Mouse (Mus musculus) cerebellum, postnatal 36 days (tissue): ENCODE measurements around the gene Pbld1.

Experiments
- DNase-seq, 2 experiments: peaks; one replicate each; pipeline ENCODE4 v3.0.0; 2021 to 2022; ENCODE audit warnings: mixed read lengths in 2 of 2

The Pbld1 gene

GRCm38 (mm10) chr10:63059862-63060261 lies at the start of gene Pbld1:
TSS of gene Pbld1 (plus strand) at chr10:63060162.
- no peak for DNase-seq

DNA sequence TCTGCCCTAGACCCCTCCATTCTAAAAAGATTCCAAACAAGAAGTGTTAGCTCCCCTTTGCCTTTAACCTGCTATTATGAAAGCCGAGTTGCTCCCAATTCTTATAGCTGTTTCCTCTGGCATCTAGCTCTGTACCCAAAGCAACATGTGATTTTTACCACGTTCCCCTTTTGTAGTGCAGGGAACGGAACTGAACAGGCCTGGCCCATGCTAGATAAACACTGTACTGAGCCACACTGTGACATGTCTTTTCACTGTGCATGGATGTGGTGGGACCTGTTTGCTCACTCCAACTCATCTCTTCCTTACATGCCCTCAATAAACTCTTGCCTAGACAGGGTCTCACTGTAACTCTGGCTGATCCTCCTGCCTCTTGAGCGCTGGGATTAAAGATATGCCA lies 49.7 kb upstream of the Pbld1 start:
- DNase-seq: no peak

DNA sequence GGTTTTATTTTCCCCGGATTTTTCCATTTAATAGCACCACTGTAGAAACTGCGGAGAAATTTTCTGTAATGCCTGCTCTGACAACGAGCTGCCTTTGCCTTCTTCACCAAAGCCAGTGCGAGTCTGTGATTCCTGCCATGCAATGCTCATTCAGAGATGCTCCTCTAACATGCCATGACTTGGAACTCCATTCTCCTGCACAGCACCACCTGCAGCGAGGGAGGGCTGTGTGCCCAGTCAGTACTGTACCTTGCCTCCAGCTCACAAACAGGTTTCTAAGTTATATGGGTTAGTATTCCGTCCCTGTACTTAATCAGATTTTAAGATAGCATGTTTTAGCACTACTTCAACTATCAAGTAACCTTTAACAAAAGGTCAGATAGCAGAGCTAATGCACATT lies 48.4 kb upstream of the Pbld1 start:
- DNase-seq: peak; percentile 43 to 56

DNA sequence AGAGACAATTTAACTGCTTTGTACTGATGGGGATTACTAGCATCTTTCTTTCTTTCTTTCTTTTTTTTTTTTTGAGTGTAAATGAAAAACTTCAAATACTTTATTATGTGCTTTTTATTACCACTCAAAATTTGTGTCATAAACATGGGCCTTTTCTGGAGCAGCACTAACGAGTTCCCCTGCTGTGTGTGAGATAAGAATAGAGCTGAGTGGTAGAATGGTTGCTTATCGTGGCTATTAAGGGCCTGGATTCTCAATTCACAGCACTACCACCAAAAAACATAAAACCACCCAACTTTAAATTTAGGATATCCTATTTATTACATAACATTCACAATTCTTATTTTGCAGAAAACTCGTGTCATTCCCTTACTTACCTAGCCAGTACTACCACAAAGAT lies 46.5 kb upstream of the Pbld1 start:
- no peak for DNase-seq

DNA sequence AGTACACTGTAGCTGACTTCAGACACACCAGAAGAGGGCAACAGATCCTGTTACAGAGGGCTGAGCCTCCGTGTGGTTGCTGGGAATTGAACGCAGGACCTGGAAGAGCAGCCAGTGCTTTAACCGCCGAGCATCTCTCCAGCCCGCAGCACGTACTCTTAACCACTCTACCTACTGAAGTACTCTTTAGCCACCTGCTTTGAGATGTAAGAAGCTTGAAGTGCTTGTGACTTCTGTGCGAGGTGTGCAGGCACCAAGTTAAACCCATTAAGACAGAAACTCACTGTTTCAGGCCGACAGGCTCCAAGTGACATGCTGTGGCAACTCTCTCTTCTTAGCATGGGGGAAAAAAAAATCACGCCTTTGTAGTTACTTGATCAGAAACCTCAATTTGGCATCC lies 45.8 kb upstream of the Pbld1 start:
- DNase-seq: no peak

- DNase-seq: no peak
These were observed 40.7 kb upstream of the Pbld1 start for GRCm38 (mm10) chr10:63019304-63019703.

- no peak for DNase-seq
These were observed 38.3 kb upstream of the Pbld1 start for GRCm38 (mm10) chr10:63021702-63022101.

GRCm38 (mm10) chr10:63022541-63023120 lies 37.3 kb upstream of the Pbld1 start:
- no peak for DNase-seq

DNA sequence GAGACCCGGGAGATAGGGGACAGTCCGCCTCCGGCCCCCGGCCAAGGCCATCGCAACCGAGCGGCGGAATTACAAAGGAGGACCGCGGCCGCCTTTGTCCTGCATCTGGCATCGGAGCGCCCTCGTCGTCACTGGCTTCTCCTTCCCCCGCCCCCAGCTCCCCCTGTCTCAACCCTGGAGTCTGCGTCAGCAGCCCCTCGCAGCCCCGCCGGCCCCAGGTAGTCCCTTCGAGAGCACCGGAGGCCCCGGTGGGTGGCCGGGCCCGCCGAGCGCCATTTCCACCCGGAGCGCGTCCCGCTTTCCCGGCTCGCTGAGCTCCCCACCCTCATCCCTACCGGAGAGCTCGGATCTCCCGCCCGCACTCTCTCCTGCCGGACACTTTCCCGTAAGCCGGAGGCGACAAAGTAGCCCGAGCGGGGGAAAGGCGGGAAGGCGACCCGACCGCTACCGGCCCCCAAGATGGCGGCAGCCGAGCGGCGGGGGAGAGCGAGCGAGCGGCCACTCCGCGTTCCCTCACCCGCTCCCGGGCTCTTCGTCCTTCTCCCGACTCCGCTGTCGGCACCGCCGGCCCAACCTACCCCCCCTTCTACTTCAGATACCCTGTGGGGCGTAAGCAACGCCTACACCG lies 36.7 kb upstream of the Pbld1 start:
- DNase-seq: peak; percentile 68

DNA sequence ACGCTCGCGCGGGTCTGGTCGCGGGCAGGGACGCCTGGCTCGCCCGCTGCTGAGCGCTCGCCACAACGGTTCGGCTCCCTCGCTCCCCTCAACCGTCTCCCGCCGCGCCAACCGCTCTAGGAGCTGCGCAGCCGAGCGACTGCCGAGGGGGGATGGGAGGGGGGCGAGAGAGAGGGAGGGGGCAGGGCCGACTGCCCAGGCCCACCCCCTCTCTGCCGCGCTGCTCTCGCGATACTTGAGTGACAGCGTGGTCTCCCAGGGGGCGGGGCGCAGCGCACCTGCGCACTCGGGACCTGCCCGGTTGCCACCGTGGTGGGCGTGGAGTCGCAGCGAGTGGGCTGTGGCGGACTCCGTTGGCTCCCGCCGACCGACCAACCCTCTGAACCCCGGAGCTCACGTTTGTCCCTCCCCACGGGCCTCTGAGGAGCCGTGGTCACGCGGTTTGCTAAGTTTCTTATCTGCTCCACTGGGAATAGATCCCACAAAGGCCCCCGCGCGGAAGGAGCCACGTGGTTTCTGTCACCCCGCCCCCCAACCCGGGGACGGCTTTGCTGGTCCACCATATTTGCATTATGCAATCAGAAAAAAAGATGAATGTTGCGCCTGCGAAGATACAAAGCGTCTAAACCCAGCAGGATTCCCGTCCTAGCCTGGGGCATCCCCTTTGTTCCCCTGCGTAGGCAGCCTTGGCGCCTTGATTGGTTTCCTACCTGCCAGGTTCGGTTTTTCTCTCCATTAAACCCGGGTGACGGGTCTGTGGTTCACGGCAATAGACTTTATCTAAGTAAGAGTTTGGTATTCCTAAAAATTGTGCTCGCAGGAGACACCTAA lies 36.0 kb upstream of the Pbld1 start, which contains the start of the genes Hnrnph3 and Pbld2:
Hnrnph3 (minus strand) TSS at position 469 of the 831 bp plus-strand sequence.
Pbld2 (plus strand) TSS at position 567 of the 831 bp plus-strand sequence.
- DNase-seq: peak; percentile 98 to 99

GRCm38 (mm10) chr10:63024580-63024910 lies 35.4 kb upstream of the Pbld1 start:
- DNase-seq: peak; percentile 74 to 78

- DNase-seq: no peak
These were observed 34.9 kb upstream of the Pbld1 start for GRCm38 (mm10) chr10:63025016-63025415.

DNA sequence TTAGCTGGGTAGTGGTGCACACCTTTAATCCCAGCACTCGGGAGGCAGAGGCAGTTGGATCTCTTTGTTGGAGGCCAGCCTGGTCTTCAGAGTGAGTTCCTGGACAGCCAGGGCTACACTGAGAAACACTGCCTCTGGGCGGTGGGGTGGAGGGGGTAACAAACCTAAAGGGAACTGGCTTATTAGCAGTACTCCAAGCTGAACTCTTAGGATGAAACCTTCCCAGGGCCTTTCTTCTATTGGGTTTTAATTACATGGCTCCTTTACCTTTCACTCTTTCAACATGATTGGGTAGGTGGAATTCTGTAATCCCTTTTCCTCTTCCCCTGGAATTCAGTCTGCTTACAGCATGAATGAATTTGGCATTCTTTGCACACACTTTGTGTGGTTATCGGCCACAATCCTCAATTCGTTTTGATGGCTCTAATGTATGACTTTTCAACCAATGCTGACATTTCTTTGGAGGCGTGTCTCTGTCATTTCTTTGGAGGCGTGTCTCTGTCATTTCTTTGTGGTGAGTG lies 34.4 kb upstream of the Pbld1 start:
- DNase-seq: no peak

- no peak for DNase-seq
These were observed 33.7 kb upstream of the Pbld1 start for GRCm38 (mm10) chr10:63026156-63026794.

DNA sequence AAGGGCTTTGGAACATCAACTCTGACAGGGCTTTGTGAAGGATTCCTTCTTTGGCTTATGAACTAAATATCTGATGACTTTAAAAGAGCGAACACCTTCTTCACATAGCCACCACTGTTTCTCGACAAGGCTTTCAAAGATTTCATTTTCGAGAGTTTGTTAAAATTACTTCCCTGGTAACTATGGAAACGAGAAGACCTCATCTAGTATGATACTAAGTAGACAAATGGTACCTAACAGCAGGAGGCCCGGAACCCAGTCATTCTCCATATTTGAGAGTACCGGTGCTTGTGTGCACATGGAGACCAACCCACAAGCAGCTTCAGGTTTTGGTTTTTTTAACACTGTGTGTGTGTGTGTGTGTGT lies 33.2 kb upstream of the Pbld1 start:
- no peak for DNase-seq

GRCm38 (mm10) chr10:63027376-63028161 lies 32.4 kb upstream of the Pbld1 start:
- no peak for DNase-seq

GRCm38 (mm10) chr10:63028396-63028795 lies 31.6 kb upstream of the Pbld1 start:
- DNase-seq: no peak

- no peak for DNase-seq
These were observed 27.7 kb upstream of the Pbld1 start for GRCm38 (mm10) chr10:63032267-63032666.

DNA sequence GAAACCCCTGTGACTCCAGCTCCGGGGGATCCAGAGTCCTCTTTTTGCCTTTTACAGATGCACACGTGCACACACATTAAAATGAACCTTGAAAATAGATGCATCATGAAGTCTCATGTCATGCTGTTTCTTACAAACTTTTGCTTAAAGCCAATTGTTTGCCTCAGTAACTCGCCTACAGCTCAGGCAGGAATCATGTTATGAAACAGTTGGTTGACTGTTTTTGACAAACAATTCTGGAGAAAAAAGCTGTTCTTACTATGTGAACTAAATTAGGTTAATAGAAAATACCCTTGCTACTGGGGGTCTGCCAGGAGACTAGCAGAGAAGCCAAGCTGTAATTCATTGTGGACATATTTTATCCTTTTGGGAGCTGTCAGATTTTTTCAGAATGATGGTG lies 27.0 kb upstream of the Pbld1 start:
- DNase-seq: no peak

- DNase-seq: no peak
These were observed 21.2 kb upstream of the Pbld1 start for GRCm38 (mm10) chr10:63038571-63039320.

DNA sequence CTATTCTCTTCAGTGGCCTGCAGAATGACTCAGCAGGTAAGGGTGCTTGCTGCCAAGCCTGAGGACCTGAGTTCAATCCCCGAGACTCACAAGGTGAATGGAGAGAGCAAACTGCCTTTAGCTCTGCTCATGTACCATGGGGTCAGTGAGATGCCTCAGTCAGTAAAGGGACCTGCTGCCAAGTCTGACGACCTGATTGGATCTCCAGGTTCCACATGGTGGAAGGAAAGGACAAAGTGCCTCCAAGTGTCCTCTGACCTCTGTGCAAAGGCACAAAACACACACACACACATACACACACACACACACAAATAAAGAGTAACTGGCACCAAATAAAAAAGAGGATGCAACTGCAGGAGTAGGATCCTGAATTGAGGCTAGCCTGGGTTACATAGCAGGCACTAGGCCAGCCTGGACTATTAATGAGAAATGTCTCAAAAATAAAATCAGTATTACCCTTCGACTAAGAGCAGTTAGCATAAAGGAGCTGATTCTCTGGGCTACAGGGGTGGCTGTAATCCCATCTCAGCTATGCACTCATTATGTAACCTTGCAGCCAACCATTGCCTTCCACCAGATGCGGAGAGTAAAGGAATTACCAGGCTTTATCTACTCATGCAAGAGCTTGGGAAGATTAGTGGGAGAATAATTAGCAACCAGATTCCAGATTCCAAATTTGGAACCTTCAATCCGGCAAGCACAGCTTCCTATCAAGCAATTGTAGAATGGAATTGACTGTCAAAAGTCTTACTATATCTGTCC lies 19.9 kb upstream of the Pbld1 start:
- no peak for DNase-seq
